Comparison of ENCODE assay signal across 10 mouse cellular contexts in the genomic region with DNA sequence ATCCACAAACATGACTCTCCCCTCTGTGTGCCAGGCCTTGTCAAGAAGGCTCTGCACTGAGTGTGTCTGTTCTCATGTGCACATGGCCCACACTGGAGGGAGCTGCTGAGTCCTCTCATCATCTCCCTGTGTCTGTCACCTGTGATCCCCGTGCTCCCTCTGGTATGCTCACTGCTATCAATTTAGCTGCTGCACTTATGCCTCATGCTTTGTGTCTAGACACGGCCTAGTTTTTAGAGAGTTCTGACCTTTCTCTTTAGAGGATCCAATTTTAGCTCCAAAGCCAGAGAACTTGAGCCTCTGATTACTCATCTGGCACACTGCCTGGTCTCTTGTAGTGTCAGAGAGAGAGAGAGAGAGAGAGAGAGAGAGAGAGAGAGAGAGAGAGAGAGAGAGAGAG. TPM values are rescaled to one million over a fixed set of nuclear protein-coding genes. Genes with fewer than 3 reads are reported as not detected.
DNase-seq lines count a peak whose midpoint lies in the region; ATAC-seq lines count a peak whose summit lies in the region.
"Had no signal": no experiment of that assay in that cellular context is flagged by ENCODE, and none has a peak within 500 bp of the region (broad histone marks: within the 10 kb centered on the region; RNA-seq: fewer than 3 reads in every experiment).

No protein-coding gene starts in this region.

- H3K27ac ChIP-seq in midbrain, embryonic 14.5 days (replicated peaks; ENCODE audit: low read depth, low read length) = no peak overlapping the region
- H3K27ac ChIP-seq in midbrain, embryonic 13.5 days = no peak overlapping the region
- H3K27ac ChIP-seq in stomach, embryonic 15.5 days = no peak overlapping the region
- no peak overlapping the region for H3K27ac ChIP-seq in forebrain, embryonic 12.5 days

- DNase-seq in cerebellum, adult 9-10 months = peak; percentile 2
- DNase-seq in cerebellum, adult 11 months = no peak
- peak; percentile 25 for DNase-seq in midbrain, embryonic 14.5 days
- peak; percentile 47 for DNase-seq in heart, adult 8-10 months (ENCODE audit: low spot score)
- no peak for DNase-seq in ovary, postnatal 14 days (ENCODE audit: low spot score)

- no peak overlapping the region for H3K4me2 ChIP-seq in midbrain, embryonic 14.5 days (ENCODE audit: low read length)
- no peak overlapping the region for H3K4me2 ChIP-seq in midbrain, embryonic 13.5 days (replicated peaks)
- no peak overlapping the region for H3K4me2 ChIP-seq in stomach, embryonic 15.5 days
- H3K4me2 ChIP-seq in forebrain, embryonic 12.5 days = no peak overlapping the region

- WGBS in midbrain, embryonic 14.5 days = 66% methylated on average over 2 of the region's 2 CpGs
- WGBS in midbrain, embryonic 13.5 days = 68% methylated on average over 2 of the region's 2 CpGs
- WGBS in stomach, embryonic 15.5 days = 30% methylated on average over 2 of the region's 2 CpGs
- 70% methylated on average over 2 of the region's 2 CpGs for WGBS in forebrain, embryonic 12.5 days

- no peak overlapping the region for H3K9ac ChIP-seq in midbrain, embryonic 14.5 days (replicated peaks; ENCODE audit: low read length)
- H3K9ac ChIP-seq in midbrain, embryonic 13.5 days (replicated peaks) = no peak overlapping the region
- H3K9ac ChIP-seq in stomach, embryonic 15.5 days = no peak overlapping the region
- H3K9ac ChIP-seq in forebrain, embryonic 12.5 days = no peak overlapping the region

- no peak overlapping the region for H3K4me3 ChIP-seq in midbrain, embryonic 14.5 days (replicated peaks; ENCODE audit: low read depth, low read length)
- no peak overlapping the region for H3K4me3 ChIP-seq in midbrain, embryonic 13.5 days (replicated peaks)
- no peak overlapping the region for H3K4me3 ChIP-seq in stomach, embryonic 15.5 days (replicated peaks)
- H3K4me3 ChIP-seq in forebrain, embryonic 12.5 days (replicated peaks) = no peak overlapping the region

- no peaks in the 10 kb centered on the region for H3K4me1 ChIP-seq in midbrain, embryonic 14.5 days (ENCODE audit: control insufficient read depth, insufficient read depth, low read length)
- H3K4me1 ChIP-seq in midbrain, embryonic 13.5 days (replicated peaks) = no peaks in the 10 kb centered on the region
- no peaks in the 10 kb centered on the region for H3K4me1 ChIP-seq in stomach, embryonic 15.5 days
- H3K4me1 ChIP-seq in forebrain, embryonic 12.5 days = no peaks in the 10 kb centered on the region

- ATAC-seq in midbrain, embryonic 14.5 days (ENCODE audit: low FRiP score, low TSS enrichment) = no peak
- ATAC-seq in midbrain, embryonic 13.5 days = no peak
- ATAC-seq in stomach, embryonic 15.5 days (ENCODE audit: insufficient read depth, low FRiP score, low read depth) = peak; percentile 31; the same call in 1 of the 2 replicates
- ATAC-seq in forebrain, embryonic 12.5 days (ENCODE audit: low FRiP score) = no peak
- ATAC-seq: forebrain, embryonic 16.5 days; midbrain, embryonic 16.5 days had no signal

- no peaks in the 10 kb centered on the region for H3K27me3 ChIP-seq in midbrain, embryonic 14.5 days (ENCODE audit: control insufficient read depth, insufficient read depth, low read length)
- H3K27me3 ChIP-seq in midbrain, embryonic 13.5 days = no peaks in the 10 kb centered on the region
- H3K27me3 ChIP-seq in stomach, embryonic 15.5 days (replicated peaks) = no peaks in the 10 kb centered on the region
- no peaks in the 10 kb centered on the region for H3K27me3 ChIP-seq in forebrain, embryonic 12.5 days

- no peaks in the 10 kb centered on the region for H3K9me3 ChIP-seq in midbrain, embryonic 14.5 days (ENCODE audit: control insufficient read depth, low read length)
- no peaks in the 10 kb centered on the region for H3K9me3 ChIP-seq in midbrain, embryonic 13.5 days
- H3K9me3 ChIP-seq in stomach, embryonic 15.5 days = no peaks in the 10 kb centered on the region
- H3K9me3 ChIP-seq in forebrain, embryonic 12.5 days = no peaks in the 10 kb centered on the region

- no peaks in the 10 kb centered on the region for H3K36me3 ChIP-seq in midbrain, embryonic 14.5 days (ENCODE audit: control insufficient read depth, insufficient read depth, low read length)
- no peaks in the 10 kb centered on the region for H3K36me3 ChIP-seq in midbrain, embryonic 13.5 days
- H3K36me3 ChIP-seq in stomach, embryonic 15.5 days = no peaks in the 10 kb centered on the region
- H3K36me3 ChIP-seq in forebrain, embryonic 12.5 days (replicated peaks) = no peaks in the 10 kb centered on the region

RNA-seq across cellular contexts. Expression of gene Gadl1, which starts 42.0 kb away (rescaled TPM):
- 0.13 and 0.32 TPM in 2 replicates for polyA plus RNA-seq in midbrain, embryonic 14.5 days (2014; fragmentation: Nextera tagmentation; extraction: Ambion mirVana)
- 0.22 and 0.49 TPM in 2 replicates for polyA plus RNA-seq in midbrain, embryonic 13.5 days (2015; fragmentation: Nextera tagmentation; extraction: Ambion mirVana)
- total RNA-seq in heart, adult 8-10 months (2022) = under 1 TPM in 1 of 4 experiments, not detected in 3; 0.20 TPM
- polyA plus RNA-seq in stomach, embryonic 15.5 days (2015; fragmentation: Nextera tagmentation; extraction: Ambion mirVana) = 0.41 and 1.7 TPM in 2 replicates
- polyA plus RNA-seq in forebrain, embryonic 12.5 days (2016; fragmentation: Nextera tagmentation; extraction: Ambion mirVana) = 0.38 and 0.51 TPM in 2 replicates

Comparison
In these comparisons a context has a peak if more than half of its experiments do, and no peak if none do; other contexts are left out.
1. DNase-seq: peak in cerebellum, adult 9-10 months (single experiment), midbrain, embryonic 14.5 days (single experiment) and heart, adult 8-10 months (single experiment); none in cerebellum, adult 11 months (single experiment) and ovary, postnatal 14 days (single experiment).